Mouse (Mus musculus): ENCODE measurements around the gene Krr1.
"Not testable (repeated sequence)": the region's sequence is repeated elsewhere in the genome, so short reads cannot be mapped to it uniquely, and the experiment has no call there.

The Krr1 gene

DNA sequence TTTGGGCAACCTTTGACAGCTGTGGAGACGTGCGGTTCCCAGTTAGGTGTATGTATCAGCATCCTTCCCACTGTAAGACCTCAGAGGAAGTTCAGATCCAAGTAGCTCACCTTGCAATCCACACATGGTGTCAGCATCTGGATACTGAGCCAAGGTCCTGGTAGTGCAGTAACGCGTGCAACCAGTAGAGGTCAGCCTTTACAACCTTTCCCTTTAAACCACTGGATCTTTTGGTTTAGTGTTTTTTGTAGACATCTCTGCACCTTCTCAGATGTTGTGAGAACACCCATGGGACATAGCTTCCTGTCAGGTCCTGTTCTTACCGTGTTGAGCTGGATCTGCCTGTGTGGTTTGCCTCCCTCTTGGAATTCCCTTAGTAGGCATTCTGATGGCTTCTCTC is 5.1 kb downstream of the Krr1 start:
- DNase-seq (ENCODE audit: low spot score in 2 of 2): peak in 1 of 2 experiments; percentile 26

DNA sequence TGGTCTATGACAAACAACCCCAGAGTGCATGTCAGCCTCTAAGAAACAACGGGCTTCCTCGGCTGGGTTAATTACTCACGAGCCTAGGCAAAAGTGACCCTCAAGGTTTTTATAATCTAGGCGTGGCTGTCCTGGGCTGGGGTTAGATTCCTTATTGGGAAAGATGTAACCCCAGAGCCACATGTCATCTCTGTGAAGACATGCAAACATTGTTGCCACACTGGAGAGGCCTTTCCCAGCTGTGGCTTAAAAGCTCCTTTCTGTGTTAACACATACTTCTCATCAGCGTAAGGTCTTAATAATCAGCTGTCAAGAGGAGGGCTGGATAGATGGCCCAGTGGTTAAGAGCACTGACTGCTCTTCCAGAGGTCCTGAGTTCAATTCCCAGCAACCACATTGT is 10.6 kb downstream of the Krr1 start:
- no peak for DNase-seq (ENCODE audit: low spot score in 2 of 2)

DNA sequence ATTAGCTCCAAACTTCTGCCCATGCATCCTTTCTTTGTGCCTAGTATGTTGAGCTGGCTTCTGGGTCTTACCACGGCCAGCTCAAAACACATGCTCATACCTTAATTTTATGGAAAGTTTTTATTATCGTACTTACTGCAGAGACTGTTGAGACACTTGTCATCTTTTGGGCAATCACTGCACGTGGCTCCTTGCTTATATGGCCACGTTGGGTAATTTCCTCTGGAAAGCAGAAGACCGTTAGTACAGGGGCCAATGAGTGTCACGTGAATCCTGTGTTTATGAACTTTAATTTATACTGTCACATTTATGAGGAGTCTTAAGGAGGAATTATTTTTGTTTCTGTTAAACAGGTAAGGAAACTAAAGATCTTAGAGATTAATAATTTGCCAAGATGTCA is 14.0 kb downstream of the Krr1 start:
- no peak for DNase-seq (ENCODE audit: low spot score in 2 of 2)

DNA sequence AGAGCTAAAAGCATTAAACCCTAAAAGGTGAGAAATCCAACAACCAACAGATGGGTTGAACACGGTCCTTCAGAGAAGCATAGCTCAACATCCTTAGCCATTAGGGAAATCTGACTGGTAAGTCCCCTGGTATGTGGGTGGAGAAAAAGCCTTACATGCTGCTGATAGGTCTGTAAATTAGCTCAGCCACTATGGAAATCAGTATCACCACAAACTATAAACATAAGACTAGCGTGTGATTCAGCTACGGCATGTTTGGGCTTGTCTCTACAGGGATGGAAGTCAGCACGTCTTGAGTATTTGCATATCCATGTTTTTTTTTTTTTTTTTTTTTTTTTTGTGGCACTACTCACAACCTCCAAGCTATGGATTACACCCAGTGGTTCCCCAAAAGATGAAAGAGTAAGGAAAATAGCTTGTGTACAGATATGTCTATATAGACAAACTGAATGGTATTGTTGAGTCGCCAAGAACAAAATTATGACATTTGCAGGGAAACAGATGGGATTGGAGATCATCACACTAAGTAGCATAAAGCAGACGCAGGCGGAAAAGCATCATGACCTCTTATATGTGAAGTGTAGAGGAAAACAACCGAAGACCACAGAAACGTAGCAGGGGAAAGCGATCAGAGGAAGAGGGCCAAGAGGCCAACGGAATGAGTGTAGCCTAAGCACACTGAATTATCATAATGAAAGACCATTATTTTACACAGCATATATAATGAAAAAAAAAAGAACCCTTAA is 23.5 kb downstream of the Krr1 start:
- no peak for DNase-seq (ENCODE audit: low spot score in 2 of 2)

DNA sequence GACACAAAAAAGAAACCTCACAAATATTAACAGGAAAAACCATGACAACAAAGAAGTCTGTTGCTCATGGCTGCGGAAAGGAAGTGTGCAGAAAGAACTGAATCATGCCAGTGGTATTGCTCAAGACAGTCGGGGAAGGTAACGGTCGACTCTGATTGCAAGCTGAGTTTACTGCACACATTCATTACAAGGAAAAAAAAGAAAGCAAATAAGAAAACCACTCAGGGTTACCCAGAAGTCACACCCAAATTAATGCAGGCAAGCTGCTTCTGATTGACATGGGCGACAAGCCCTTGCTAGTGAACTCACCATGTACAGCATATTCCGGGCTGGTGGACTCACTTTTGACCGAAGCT is 24.1 kb downstream of the Krr1 start:
- no peak for DNase-seq (ENCODE audit: low spot score in 2 of 2)

DNA sequence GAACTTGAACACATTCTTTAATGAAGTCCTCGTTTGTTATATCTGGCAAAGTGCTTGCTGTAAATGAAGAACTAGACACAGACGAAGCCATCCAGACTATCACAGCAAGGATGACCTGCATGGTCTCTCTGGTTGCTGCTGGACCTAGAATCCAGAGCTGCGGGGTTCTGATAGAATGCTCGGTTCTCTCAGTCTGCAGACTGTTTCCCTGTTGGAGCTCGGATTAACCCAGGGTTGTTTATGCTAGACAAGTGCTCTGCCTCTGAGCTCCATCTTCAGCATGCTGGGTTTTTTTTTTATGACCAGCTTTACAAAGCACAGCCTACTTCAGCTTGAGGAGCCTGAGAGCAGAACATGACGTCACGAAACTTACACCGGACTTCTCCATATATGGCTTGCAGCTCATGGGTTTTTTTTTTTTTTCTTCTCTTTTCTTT is 24.5 kb downstream of the Krr1 start:
- no peak for DNase-seq (ENCODE audit: low spot score in 2 of 2)

DNA sequence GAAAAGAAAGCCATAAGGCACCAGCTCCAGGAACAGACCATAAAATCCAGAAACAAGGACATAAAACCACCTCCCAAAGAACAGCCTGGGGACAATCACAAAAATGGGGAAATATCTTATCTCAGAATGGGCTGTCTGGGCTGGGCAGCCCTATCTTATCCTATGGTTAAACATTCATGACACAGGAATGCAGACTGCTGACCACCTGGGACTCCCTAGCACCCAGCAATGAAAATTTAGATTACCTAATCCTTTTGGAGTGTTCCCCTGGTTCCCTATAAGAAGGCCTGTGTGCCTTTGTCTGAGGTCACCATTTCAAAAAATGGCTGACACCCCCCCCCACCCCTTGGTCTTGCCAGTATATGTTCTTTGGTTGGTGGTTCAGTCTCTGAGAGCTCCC is 25.2 kb downstream of the Krr1 start:
- DNase-seq (ENCODE audit: low spot score in 2 of 2): no peak

DNA sequence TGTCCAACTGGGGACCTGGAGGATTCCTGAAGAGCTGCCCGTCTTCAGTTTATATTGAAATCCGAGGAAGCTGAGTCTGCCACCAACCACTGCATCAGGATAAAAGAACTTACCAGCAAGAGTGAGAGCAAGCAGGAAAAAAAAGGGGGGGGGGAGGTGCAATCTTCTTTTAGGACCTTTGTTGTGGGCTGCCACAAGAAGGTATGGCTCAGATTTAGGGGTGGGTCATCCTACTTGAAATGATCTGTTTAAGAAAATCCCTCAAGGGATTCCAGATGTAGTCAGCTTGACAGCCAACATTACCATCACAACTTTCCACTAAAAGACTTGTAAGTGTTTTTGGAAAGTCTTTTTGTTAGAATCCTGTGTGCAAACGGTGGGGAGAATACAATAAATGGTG is 27.3 kb downstream of the Krr1 start:
- no peak for DNase-seq (ENCODE audit: low spot score in 2 of 2)

DNA sequence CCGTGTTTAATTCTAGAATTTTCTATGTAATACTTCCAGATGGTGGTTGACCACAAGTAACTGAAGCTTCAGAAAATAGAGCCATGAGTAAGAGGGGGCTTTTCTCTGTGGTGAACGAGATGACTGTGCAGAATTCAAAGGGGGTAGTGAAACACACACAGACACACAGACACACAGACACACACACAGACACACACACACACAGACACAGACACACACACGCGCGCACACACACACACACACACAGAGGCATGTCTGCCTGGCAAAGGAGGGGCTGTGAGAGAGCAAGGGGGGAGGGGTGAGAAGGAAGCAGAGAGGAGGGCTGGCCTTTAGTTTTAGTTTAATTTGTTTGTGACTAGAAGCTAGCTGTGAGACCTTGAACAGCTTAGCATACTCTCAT is 28.1 kb downstream of the Krr1 start:
- DNase-seq (ENCODE audit: low spot score in 2 of 2): no peak

DNA sequence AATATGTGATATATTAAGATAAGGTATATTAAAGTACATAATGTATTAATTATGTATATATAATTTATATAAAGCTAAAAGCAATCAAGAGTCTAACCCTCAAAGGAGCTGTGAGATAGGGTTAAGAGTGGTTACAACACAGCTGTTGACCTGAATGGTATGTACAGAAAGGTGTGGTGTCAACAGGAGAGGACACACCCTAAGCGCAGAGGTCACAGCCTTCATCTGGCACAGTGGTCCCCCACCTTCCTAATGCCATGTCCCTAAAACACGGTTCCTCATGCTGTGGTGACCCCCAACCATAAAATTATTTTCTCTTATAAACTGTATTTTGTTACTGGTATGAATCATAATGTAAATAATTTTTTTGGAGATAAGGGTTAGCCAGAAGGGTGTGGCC is 28.9 kb downstream of the Krr1 start:
- no peak for DNase-seq (ENCODE audit: low spot score in 2 of 2)

DNA sequence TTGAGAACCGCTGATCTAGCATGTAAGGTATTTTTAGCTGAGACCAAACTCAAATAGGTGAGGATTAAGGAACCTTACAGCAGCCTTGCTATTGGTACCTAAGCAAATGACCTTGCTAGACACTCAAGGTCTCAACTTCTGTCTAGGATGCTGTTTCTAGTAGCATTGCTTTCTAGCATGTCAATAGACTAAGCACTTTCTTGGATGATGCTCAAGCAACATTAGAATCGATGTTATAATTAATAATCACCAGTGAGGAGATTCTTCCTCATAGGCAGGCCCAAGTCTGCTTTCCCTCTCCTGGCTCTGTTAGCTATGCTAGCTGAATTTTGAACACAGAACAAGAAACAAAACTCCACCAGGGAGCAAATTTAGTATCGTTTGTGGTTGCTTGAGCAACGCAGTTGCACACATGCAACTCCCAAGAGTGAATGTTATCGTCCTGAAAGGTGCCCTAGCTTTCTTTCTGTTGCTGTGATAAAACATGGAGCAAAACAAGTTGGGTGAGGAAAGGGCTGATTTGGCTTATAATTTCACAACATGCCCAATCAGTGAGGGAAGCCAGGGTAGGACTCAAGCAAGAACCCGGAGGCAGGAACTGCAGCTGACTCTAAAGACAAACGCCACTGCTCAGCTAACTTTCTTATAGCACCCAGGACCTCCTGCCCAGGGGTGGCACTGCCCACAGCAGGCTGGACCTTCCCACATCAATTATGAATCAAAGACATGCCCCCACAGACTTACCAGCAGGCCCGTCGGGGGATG is 29.5 kb downstream of the Krr1 start:
- no peak for DNase-seq (ENCODE audit: low spot score in 2 of 2)

DNA sequence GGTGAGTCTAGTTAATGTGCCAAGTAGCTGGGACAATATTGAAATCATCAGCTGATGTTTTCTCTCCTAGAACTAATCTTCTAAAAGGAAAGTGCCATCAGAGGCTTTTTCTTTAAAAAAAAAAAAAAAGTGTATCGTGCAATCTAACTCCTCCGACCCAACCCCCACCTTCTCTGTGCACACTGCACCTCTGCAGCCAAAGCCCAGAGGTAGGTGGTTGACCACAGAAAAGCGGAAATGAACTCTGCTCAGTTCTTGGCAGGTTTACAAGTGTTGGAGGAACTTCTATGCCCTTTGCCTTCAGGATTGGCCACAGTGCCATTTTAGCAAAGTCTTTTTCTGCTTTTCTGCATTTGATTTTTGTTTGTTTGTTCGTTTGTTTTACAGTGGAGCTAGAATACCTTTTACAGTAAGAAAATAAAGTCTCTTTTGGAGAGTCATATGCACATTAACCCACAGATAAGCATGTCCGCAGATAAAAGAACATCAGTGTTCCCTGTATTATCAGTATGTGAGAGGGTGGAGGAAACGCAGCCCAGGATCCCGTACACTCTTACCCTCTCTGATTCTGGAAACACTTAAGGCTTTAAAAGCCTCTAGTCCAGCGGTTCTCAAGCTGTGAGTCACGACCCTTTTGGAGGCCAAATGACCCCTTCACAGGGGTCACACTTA is 30.2 kb downstream of the Krr1 start, which contains the start of gene Glipr1:
Gene Glipr1, minus strand, starts transcription at position 88 of the 672 bp plus-strand sequence.
- DNase-seq (ENCODE audit: low spot score in 2 of 2): no peak

DNA sequence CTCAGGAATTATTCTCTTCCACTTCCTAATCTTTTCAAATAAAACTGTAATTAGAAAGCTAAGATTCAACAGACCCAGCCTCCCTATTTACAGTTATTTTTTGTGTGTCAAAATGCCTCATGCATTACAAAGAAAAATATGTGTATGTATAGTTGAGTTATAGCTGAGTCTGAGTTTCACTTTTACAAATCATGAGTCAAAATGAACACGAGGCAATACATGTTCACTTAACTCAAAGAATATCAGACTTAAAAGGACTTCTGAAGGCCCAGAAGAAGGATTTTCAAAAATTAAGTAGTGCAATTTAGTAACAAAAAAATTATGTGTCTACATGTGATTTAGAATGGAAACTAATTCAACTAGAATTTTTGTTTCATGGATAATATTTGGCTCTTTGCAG is 37.0 kb downstream of the Krr1 start:
- not testable (repeated sequence) for DNase-seq (ENCODE audit: low spot score in 2 of 2)

DNA sequence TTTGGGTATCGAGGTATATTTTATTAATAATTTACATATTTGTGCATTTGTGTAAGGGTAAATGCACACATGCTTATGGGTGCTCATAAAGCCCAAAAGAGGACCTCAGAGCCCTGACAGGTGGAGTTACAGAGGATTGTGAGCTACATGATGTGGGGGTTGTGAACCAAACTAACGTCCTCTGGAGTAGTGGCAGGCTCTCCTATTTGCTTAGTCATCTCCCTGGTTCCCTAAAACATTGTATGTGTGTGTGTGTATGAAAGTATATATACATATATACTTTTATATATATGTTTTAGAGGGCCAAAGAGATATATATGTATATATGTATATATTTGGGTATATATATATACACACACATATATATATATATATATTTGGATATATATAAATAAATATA is 51.1 kb downstream of the Krr1 start:
- DNase-seq (ENCODE audit: low spot score in 2 of 2): no peak

DNA sequence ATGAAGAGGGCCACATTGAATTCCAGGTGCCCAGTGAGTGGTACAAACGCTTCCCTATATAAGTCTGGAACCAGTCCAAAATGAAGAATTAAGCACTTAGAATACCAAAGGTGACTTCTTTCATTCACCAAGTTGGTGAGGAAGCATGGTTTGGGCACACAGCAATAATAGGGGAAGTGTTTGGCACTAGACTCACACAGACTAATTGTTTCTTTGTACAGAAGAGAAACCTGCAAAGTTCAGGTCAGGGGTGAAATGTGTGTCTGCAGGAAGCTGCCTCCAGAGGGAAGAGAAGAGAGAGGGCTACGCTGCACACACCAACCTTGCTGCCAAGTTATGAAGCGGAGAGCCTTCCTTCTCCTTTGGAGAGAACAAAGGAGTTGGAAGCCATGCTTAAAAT is 56.2 kb downstream of the Krr1 start:
- DNase-seq (ENCODE audit: low spot score in 2 of 2): not testable (repeated sequence)

Data from urinary bladder, postnatal 4 days (tissue).